Mouse (Mus musculus) large intestine, adult 2 months (tissue): ENCODE data around the gene Lrtm2. TPM values are rescaled to one million over a fixed set of nuclear protein-coding genes. Genes with fewer than 3 reads are reported as not detected.
A peak's percentile ranks its signal among the peaks of the same experiment; 100 is the strongest.
"Not testable (repeated sequence)": the region's sequence is repeated elsewhere in the genome, so short reads cannot be mapped to it uniquely, and the experiment has no call there.

Experiments used
- DNase-seq: peaks from one replicate; pipeline ENCODE4 v3.0.0-alpha.2; 2012; ENCODE audit warnings: low read depth, low spot score
- WGBS: fragments of 180-500 bp; shearing (Covaris S2); methylation state at CpG from one replicate; pipeline ENCODE4 v1.1.7; 2018; 5-methylcytosine and 5-hydroxymethylcytosine counted together
- polyA plus RNA-seq: library from polyadenylated mRNA; depleted of rRNA; stranded (reverse); fragments of >200 nt; gene quantifications from 2 replicates; pipeline ENCODE4 v1.2.3, GENCODE M21; 2012; rRNA removed

The Lrtm2 gene
- 0.05 TPM in 1 of 2 replicates, not detected in the other for polyA plus RNA-seq

DNA sequence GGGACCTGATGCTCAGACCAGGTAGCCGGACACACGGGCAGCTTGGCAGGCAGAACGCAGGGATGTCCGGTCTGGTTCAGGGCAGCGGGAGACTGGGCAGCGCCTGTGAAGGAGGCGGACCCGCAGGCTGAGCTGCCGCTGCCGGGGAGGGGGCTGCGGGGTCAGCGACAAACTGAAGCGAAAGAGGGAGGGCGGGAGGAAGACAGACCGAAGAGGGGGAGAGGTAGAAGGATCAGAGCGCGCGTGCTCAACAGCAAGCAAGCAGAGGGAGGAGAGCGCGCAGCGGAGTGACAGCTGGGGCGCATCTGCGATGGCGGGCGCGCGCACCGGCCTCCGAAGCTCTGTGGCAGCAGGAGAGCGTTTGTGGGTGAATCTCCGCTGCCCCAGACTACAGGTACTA, at the start of gene Lrtm2:
Gene Lrtm2, minus strand, starts transcription at position 261 of the 400 bp plus-strand sequence.
- no peak for DNase-seq
- WGBS: 2% methylated on average over 31 of the region's 31 CpGs

DNA sequence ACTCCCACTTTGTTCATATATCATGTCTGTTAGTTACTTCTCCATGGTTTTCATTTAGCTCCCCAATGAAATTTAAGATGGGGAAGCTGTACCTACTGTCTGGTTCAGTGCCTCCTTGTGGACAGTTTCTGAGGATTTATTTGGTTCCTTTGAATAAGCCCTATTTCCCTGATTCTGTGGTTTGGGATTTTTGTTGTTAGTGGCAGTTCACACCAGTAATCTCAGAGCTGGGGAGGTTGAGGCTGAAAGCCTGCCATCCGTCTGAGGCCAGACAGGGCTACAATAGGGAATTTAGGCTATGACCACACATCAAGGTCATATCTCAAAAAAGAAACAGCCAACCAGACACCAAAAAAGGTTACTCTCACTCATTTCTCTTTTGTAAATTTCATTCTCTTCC, 48.1 kb upstream of the Lrtm2 start:
- 89% methylated on average over 1 of the region's 1 CpGs for WGBS
- no peak for DNase-seq

DNA sequence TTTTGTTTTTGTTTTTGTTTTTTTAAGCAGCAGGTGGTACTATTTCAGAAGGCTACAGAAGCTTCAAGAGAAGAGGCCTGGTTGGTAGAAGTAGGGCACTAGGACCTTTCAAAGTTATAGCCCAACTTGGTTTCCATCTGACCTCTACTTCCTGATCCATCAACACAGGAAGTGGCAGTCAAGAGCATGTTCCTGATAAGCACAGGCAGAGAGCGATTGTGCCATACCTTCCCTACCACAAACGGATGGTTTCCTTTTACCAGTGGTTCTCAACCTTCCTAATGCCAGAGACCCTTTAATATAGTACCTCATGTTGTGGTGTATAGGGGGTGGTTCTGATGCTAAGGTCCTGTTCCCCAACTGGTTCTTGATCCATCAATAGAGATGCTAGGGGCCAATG, 47.0 kb upstream of the Lrtm2 start:
- no peak for DNase-seq
- 19% methylated on average over 2 of the region's 2 CpGs for WGBS

DNA sequence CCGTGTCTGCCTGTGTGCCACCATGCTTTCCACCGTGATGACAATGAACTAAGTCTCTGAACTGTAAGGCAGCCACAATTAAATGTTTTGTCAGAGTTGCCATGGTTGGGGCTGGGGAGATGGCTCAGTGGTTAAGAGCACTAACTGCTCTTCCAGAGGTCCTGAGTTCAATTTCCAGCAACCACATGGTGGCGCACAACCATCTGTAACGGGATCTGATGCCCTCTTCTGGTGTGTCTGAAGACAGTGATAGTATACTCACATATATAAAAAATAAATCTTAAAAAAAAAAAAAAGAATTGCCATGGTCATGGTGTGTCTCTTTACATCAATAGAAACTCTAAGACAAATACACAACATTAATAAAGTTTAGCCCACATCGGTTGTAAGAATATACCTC, 44.5 kb upstream of the Lrtm2 start:
- WGBS: 78% methylated on average over 5 of the region's 5 CpGs
- DNase-seq: no peak

DNA sequence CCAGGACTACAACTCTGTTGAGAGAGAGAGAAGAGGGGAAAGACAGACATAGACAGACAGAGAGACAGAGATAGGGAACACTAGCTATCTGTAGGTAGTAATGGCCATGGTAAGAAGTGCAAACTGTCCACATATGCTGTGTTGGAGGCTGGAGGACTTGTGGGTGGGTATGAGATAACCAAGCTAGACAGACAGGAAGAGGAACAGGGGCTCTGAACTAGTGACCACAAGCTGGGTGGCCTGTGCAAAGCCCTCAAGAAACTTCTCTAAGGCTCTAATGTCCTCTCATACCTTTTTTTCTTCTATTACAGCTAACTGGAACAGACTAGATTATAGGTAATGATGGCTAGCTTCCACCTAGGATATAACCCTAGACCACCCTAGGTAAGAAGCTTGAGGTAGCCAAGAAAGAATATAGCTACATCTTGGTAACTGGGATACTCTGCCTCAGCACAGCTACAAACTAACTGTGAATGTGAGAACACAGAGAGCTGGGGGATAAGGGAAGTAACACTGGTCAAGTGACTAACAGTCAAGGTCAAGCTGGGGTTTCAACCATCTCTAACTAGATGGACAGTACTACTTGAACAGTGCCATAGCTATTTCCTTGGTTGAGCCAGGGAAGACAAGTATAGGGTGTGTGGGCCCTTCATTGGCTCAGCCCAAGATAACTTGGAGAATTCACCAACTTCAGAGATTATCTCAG, 42.6 kb upstream of the Lrtm2 start:
- DNase-seq: no peak

DNA sequence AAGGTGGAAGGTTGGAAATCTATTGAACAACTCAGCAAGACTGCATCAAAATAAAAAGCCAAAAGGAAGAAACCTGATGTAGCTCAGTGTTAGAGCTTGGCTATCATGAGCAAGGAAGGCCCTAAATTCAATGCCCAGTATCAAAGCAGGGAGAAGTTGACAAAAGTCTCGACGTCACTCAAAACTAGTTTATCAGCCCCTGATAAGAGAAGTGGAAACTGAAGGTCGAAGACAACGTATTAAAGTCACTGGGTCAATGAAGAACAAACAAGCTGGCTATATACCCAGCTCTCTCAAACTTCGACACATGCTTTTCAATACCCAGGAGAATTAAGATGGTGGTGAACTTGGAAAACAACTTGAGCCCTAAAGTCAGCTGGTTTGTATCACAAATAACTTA, 41.7 kb upstream of the Lrtm2 start:
- 63% methylated on average over 5 of the region's 5 CpGs for WGBS
- no peak for DNase-seq

DNA sequence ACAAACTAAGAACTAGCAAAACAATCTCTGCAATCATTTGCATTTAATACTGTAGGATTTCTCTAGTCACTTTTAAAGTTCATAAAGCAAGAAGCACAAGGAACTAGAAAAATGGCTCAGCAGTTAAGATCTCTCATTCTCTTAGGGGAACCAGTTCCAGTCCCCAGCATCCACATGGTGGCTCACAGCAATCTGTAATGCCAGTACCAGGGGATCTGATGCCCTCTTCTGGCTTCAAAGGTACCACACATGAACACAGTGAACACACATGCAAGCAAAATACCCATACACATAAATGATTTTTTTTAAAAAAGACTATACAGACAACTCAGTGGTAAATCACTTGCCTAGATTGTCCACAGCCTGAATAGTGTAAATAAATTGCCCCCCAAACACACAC, 41.1 kb upstream of the Lrtm2 start:
- no peak for DNase-seq

DNA sequence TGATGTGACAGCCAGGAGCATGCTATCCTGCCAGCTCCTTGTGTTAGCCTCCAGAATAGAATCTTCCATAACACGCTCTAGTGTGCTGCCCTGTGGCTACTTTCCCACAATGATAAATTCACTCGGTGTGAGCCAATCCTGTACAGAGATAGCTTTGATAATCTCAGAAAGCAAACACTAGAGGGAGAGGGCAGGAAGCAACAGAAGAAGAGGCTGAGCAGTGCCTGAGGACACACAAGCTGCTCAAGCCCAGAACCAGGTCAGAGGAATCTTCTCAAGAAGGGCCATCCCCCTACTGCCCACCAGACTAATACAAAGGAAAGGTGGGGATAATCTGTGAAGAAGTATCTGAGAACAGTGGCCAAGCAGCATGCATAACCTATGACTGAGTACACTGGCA, 36.8 kb upstream of the Lrtm2 start:
- 61% methylated on average over 2 of the region's 2 CpGs for WGBS
- DNase-seq: no peak

DNA sequence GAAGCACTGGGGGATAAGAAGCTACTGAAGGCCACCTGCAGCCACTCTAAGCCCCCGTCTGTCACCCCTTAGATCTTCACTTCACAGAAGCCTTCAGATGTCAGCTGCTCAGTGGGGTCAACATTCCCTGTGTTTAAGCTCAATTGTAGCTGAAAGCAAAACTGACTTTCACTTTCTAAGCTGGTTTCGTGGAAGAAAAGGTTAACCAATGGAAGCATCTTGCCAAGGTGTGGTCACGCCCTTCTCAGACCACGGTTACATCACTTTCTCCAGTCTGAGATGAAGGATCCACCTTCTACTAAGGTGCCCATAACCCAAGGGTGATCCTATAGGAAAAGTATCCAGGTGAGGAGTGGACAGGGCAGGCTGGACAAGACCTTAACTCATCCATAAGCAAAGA, 36.2 kb upstream of the Lrtm2 start:
- WGBS: 47% methylated on average over 4 of the region's 4 CpGs
- not testable (repeated sequence) for DNase-seq

DNA sequence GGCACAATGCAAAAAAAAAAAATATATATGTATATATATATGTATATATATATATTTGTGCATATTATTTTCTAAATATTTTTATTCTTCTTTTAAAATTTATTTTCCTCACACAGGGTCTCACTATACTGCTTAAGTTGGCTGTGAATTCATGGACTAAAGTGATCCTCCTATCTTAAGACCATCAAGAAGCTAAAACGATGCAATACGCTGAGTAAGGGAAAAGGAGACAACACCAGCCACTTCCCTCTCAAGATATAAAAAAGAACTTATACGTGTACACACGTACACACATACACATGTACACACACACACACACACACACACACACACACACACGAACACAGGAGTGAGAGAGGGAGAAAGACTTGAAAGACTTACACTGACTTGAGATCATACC, 33.0 kb upstream of the Lrtm2 start:
- 97% methylated on average over 5 of the region's 5 CpGs for WGBS
- no peak for DNase-seq

DNA sequence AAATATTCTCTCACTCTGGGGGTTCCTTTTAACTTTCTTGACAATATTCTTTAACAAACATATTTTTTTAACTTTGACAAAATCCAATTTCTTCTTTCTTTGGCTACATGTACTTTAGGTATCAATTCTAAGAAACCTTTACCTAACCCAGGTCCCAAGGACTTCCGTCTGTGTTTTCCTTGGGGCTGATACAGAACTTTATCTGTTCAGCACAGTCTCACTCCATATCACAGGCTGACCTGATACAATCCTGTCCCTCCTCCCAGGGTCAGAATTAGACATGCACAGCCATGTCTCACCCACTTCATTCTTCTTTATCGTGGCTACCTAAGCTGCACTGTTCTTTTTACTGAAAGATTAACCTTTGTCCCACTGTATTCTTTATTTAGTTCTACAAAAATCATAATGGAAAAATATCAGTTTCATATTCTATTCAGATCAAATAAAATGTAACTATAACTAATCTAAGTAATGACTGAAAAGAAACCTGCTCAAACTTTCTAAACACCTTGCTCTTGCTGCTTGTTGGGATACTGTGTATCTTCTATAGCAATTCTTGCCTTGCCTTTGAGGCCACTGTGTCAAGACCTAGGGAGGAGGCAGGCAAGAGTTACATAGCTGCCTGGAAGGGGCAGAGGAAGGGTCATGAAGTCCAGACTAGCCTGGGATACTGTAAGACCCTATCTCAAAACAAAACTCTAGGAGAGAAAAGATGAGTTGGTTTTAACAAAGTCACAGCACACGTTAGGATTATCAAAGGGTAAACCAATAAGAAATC, 30.5 kb upstream of the Lrtm2 start:
- 89% methylated on average over 3 of the region's 3 CpGs for WGBS
- no peak for DNase-seq

DNA sequence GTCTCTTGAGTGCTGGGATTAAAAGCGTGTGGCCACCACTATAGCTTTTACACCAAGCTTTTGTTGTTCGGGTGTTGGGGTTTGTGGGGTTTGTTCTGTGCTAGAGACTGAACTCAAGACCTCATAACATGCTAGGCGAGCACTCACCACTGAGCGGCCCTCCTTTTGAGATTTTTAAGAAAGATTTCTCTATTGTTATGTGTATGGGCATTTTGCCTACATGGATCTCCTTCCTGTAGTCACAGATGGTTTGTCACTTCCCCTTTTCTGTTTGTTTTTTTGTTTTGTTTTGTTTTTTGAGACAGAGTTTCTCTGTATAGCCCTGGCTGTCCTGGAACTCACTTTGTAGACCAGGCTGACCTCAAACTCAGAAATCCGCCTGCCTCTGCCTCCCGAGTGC, 29.7 kb upstream of the Lrtm2 start:
- not testable (repeated sequence) for DNase-seq
- 91% methylated on average over 6 of the region's 6 CpGs for WGBS

DNA sequence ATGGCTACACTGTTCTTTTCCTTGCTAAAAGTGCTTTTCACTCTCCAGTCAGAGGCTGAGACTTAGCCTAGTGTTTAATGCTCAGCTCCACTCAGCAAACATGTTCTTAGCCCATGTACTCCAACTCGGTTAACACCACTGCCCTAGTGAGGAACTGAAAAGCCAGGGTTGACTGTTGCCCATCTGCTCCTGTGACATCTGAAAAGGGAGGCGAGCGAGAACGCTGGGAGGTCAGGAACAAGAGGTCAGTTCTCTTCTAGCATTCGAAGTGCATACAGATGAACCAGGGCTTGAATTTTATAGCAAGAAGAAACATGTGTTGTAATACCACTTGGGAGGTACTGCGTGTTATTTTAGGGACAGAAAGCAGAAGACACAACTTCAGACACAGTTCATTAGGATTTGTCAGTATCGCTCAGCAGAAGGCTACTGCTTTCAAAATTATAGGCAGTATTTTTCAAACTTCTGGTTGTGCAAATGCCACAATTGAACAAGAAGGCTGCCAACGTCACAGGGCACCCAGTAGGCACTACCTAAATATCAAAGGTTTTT, 27.5 kb upstream of the Lrtm2 start:
- 93% methylated on average over 8 of the region's 8 CpGs for WGBS
- DNase-seq: no peak

DNA sequence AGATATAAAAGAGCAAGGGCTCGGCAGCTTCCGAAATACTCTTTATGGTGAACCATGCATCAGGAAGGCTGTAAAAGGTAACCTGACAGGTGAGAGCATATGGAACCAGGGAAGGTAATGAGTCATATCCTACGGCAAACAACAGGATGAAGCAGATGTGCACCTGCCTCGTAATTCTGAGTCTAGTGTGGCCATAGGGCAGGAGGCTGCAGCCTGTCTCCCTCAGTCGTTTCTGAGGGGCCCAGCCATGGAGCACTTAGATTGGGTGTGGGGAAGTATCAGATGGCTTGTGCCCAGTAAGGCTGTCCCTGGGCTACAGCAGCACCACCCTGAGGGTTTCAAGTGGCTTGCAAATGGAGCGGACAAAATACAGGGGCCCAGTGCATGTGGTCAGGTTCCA, 21.9 kb upstream of the Lrtm2 start:
- peak; percentile 45 for DNase-seq

DNA sequence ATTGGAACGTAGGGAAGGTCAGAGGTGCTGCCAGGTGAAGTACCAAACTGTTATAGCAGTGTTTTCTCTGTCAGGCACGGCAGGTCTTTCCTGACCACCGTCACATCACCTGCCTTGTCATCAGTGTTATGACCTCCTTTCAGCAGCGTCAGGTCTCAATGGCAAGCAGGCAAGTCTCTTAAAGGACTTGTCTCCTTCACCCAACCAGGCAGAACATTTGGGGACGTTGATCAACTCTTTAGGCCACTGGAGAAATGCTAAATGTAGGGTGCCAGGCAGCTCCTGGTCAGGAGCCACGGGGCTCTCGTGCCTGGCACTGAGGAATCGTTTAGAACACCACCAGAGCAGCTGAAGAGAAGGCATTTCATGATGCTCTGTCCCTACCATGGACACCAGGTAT, 21.1 kb upstream of the Lrtm2 start:
- DNase-seq: no peak
- 77% methylated on average over 8 of the region's 8 CpGs for WGBS

More for the DNA sequence above, 21.9 kb upstream of the Lrtm2 start:
- WGBS: 27% methylated on average over 6 of the region's 6 CpGs

DNA sequence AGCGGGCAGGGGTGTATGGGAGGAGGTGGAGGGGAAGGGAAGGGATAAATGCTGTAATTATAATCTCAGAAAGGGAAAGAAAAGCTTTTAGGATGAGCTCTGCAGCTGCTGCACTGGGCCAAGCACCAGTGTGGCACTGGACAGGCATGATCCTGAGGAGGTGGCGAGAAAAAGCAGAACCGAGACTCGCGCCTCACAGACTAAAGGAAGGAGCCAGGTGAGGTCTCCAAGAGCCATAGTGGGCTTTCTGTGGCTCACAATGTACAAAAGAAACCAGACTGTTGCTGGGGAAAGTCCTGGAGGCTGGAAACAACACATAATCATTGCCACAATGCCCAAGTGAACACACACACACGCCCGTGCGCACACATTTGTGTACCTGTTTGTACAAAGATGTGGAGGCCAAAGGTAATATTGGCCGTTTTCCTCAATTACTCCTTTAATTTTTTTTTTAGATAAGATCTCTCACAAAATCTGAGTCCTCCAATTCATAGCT, 20.2 kb upstream of the Lrtm2 start:
- 72% methylated on average over 9 of the region's 9 CpGs for WGBS
- no peak for DNase-seq

DNA sequence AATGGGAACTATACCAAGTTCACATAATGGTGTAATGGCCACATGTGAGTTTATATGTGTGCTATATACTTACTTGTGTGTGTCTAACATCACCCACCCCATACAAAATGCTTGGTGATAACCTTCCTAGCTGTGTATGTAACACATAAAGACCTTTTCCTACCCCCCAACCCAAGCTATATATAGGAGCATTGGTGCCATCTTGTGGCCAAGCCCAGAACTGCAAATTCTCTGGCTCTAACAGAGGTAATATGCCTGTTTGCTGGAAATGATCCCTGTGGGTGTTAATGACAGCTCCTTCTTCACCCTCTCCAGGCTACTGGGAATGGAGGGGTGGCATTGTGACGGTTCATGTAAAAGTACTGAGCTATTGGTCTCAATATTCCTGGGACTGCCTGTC, 17.7 kb upstream of the Lrtm2 start:
- WGBS: 0% methylated on average over 1 of the region's 1 CpGs

DNA sequence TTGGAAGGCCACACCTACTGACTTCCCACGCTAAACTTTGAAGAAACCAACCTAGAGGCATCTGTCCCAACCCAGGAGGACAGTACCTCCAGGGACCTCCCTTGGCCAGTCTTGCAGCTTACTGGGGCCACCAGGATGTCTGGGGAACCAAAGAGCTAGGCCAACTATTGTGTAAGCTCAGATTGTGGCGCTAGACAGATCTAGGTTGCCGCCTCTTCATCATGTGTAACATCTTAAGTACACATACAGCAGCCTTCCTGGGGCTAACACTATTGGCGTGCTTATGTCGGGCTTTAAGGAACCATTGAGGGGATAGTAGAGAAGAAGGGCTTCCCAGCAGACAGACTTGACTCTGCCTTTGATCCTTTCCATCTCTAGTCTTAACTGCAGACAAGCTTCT, 17.2 kb upstream of the Lrtm2 start:
- DNase-seq: no peak
- 68% methylated on average over 5 of the region's 5 CpGs for WGBS

More for the DNA sequence above, 17.7 kb upstream of the Lrtm2 start:
- DNase-seq: peak; percentile 21

DNA sequence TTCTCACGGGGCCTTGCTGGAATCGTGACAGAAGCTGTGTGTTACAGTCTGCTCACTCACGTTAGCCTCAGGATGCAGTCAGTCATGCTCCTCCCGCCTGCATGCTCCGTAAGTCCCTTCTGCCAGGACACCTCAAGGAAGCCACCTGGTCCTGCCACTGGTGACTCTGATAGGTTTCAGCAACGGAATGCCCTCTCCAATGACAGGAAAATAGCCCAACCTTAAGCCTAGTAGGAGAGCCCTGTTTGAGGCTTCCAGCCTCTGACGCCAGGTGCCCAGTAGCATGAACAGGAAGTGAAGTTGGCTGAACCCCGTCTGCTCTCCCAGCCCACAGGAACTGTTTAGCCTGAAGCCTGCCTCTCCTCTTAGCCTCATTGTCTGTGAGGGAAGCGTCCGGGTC, 15.7 kb upstream of the Lrtm2 start:
- no peak for DNase-seq
- WGBS: 46% methylated on average over 10 of the region's 10 CpGs

DNA sequence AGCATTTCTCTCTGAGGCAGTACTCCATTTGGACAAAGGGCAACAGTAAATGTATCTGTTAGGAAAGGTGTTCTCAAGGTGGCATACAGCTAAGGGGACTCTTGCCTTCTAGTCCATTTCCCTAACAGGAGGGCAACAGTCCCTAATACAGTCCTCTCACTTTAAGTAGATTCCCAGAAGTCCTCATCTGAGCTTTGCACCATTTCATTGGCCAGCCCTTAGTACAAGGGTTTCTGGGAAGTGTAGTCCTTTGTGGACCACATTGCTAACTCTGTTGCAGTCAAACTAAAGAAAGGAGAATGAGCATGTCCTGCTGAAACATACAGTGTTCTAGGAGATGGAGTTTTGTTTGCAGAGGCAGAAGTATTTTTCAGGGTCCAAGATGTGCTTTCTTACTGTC, 10.8 kb upstream of the Lrtm2 start:
- DNase-seq: no peak
